Mouse (Mus musculus) right cerebral cortex, postnatal 4 days (tissue): ENCODE results near the gene Mgmt.

ENCODE experiments used
- DNase-seq: peaks from one replicate; pipeline ENCODE4 v3.0.0-alpha.2; 2022

Gene Mgmt

DNA sequence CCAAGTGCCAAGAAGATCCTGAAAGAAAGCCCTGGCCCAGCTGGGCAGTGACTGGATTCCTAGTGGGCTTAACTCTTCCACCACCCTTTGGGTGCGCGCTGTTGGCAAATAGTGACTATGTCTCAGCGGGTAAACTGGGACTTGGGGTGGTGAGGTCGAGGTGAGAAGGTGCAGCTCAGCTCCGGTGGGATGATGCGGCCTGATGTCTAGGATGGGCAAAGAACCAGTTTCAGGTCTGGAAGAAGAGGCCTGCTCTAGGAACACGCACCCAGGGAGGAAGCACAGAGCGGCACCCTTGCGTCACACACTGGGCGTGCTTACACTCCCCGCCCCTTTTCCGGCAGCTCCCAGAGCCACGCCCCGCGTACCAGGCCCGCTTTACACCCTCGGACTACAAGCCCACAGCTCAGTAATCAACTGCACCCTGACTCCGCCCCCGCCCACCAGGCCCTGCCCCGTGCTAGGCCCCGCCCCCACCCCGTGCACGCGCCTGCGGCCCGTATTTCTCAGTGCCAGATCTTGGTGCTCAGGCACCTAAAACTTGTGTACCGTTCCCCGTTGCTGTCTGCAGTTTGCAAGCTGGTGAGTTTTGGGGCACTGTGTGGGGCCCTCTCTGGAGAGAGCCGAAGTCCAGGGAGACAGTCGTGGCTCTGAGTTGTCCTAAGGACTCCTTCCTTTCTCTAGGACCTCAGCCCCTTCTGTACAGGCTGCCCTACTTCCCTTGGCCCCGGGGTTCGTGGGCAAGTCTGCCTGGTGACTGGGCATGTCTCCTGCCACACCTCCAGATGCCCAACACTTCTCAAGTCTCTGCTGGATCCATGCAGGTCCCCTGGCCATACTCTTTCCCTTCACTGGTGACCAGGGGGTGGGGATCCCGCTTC lies at the start of gene Mgmt:
TSS of gene Mgmt (plus strand) at position 509 of the 881 bp plus-strand sequence.
- DNase-seq, result peak; percentile 74

GRCm38 (mm10) chr7:136844835-136845234 lies 49.6 kb upstream of the Mgmt start:
- no peak for DNase-seq

- no peak for DNase-seq
These were observed 49.1 kb upstream of the Mgmt start for GRCm38 (mm10) chr7:136845321-136845720.

- DNase-seq, result no peak
These were observed 48.3 kb upstream of the Mgmt start for GRCm38 (mm10) chr7:136846086-136846620.

- DNase-seq, result no peak
These were observed 46.8 kb upstream of the Mgmt start for GRCm38 (mm10) chr7:136847601-136848000.

- DNase-seq, result no peak
These were observed 45.7 kb upstream of the Mgmt start for GRCm38 (mm10) chr7:136848761-136849160.

DNA sequence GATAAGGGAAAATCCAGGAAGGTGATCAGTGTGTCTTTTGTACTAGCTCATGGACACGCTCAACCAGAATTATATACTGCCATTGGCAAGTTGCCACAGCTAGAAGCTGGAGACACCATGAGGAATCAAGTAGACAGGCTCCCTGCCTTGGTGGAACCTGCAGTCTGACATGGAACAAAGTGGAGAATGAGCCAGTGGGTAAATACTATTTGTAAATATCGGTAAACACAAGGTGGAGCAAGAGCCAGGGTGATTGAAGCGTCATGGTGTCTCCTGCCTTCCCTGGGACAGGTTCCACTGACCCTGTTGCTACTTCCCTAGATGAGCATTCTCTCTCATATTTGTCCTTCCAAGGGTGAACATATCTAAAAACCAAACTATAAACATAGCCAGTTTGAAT lies 44.6 kb upstream of the Mgmt start:
- no peak for DNase-seq

DNA sequence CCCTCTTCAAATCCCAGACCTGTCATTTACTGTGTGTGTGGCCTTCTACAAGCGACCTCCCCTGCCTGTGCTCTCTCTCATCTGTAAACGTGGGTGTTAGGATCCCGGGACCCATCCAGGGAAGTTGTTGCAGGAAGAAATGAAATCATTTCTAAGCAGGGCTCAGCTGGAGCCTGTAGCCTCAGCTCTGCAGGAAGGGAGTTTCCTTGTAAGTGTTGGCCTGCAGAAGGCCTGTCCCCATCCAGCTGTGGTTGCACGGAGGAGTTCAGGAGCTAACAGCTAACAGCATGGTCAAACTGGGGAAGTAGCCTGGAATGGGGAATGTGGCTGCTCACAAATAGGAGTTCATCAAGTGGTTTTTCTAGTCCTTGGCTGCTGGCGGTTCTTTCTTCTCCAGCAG lies 44.1 kb upstream of the Mgmt start:
- DNase-seq, result no peak

GRCm38 (mm10) chr7:136851946-136852345 lies 42.5 kb upstream of the Mgmt start:
- DNase-seq, result no peak

GRCm38 (mm10) chr7:136852721-136853120 lies 41.7 kb upstream of the Mgmt start:
- DNase-seq, result no peak

- no peak for DNase-seq
These were observed 29.5 kb upstream of the Mgmt start for GRCm38 (mm10) chr7:136864677-136865463.

GRCm38 (mm10) chr7:136865876-136866275 lies 28.5 kb upstream of the Mgmt start:
- no peak for DNase-seq

- no peak for DNase-seq
These were observed 27.9 kb upstream of the Mgmt start for GRCm38 (mm10) chr7:136866535-136866934.

DNA sequence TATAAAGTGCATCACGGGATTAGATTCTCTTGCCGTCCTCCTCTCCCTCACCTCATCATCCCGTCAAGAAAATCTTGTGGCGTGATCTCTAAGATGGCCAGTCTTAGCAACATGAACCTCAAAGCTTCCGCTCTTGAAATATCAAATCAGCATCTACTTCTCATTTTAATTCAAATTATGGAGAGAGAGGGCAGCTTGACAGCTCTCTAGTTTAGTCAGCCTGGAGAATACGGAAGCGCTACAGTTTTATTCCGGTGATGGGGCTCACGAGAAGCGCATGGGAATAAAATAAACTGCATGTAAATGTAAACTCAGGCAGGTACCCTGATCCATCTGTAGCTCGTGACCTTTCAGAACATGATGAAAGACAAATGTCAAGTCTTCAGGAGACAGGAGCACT lies 22.9 kb upstream of the Mgmt start:
- DNase-seq, result no peak

DNA sequence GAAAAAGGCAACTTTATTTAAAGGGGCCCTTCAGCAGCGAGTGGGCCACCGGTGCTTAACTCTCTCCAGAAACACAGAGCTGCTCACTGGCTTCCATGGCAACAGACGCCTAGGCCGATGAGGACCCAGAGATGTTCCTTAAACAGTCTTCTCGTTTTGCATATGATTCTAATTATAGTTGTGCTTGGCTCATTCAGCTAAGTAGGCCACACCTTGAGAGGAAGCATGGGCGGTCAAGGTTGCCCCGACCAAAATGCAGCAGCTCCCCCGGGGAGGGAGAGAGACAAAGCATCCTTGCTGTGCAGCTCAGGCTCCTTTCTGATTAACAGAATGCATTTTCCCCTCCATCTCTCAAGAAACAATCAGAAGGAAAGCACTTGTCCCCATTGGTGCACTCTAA lies 22.4 kb upstream of the Mgmt start:
- DNase-seq, result peak; percentile 38

GRCm38 (mm10) chr7:136874396-136874795 lies 20.0 kb upstream of the Mgmt start:
- no peak for DNase-seq

DNA sequence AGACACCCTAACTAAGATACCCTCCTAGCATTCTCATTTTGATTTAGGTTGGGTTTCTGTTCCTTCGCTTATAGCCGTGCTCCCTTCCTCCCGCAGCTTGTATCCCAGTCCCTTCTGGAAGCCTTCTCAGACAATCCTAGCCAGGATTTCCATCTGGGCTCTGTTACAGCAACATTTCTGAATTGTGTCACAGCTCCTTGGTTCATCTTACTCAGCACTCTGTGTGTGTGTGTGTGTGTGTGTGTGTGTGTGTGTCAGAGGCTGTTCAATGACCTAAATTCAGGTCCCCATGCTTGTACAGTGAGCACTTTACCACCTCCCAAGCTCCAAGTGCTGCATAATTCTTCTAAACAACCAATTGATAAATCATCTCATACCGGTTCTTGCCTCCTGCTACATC lies 14.0 kb upstream of the Mgmt start:
- no peak for DNase-seq

- DNase-seq, result no peak
These were observed 6.3 kb upstream of the Mgmt start for GRCm38 (mm10) chr7:136888161-136888560.

DNA sequence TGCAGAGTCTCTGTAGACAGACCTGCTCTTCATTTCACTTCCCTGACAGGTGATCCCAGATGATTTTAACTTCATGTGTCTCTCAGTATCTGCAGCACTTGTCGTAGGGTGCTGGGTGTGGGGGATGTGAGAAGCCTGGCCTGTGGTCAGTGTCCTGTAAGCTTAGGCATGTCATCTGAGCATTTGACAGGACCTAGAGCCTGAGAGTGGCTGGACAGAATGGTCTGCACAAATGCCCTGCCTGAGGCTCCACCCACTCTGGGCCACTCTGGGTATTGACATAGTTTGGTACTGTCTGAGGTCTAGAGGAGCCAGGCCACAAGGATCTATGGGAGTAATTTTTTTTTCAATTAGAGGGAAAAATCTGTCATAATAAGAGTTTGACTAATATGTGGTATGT lies 942 bp downstream of the Mgmt start:
- DNase-seq, result no peak

DNA sequence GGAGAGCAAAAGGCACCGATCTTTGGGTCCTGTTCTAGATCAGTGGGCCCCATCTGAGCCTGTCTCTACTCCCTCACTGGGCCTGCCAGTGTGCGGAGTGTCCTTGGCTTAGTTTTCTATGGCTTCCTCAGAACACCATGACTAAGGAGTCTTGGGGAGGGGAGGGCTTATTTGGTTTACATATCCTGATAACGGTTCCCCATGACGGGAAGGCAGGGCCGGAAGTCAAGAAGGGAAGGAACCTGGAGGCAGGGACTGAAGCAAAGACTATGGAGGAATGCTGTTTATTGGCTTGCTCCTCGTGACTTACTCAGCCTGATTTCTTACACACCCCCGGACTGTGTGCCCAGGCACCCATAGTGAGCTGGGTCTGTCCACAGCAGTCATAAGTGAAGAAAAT lies 1.4 kb downstream of the Mgmt start:
- DNase-seq, result no peak

DNA sequence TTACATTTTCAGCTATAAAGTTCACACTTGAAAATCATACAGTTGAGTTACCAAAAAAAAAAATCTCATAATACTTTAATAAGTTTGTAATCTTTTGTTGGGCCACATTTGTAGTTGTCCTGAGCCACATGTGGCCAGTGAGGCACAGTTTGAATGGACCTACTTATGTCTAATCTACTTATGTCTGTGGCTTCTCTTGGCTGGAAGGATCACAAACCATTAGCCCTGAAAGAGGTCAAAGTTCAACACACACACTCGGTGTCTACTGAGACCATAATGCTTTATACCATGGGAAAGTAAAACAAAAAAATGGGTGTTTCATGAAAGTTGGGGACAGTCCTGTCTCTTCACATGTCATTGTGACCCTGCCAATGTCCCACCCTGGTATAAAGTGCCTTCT lies 3.1 kb downstream of the Mgmt start:
- DNase-seq, result no peak

- no peak for DNase-seq
These were observed 3.6 kb downstream of the Mgmt start for GRCm38 (mm10) chr7:136898005-136898404.

DNA sequence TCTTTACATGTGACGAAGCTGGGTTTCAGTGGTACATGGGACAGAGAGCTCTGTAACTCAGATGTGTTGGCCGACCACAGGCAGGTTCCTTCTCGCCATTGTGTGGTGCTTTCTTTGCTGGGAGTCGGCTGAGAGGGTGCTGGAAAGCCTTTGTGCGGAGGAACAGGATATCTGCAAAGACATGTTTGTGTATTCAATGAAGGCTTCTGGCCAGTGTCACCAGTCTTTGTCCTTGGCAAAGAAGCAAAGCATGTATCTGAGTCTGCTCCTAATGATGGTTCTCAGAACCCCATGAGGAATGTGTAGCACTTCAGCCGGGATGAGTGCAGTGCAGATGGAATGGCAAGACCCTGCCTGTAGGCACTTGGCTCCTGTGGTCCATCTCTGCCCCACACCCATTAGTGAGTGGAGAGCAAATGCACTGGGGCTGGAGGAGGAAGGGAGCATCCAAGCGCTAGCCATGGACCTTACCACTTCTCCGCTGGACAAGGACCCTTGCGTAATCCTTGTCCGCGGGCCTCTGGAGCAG lies 14.3 kb downstream of the Mgmt start:
- DNase-seq, result no peak

DNA sequence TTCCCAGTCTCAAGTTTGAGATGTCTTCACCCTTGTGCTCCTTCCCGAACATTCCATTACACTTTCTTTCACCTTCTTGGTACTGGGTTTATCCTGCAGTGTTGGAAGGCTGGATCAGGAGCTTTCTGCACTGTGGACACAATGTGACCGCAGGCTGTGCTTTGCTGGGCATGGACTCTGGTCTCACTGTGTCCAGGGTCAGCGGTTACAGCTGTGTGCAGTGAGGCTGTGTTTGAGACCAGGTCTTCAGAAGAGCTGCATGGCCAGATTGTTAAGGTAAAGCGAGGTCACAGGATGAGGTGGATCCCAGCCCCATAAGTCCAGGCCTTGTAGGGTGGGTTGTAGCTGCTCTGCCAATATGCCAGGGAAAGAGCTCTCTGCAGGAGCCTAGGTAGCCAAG lies 18.5 kb downstream of the Mgmt start:
- DNase-seq, result no peak
